Mouse (Mus musculus): Measurements from ENCODE around the gene Fyn.

Gene Fyn

GRCm38 (mm10) chr10:39368572-39369135 is at the start of gene Fyn:
Gene Fyn, plus strand, starts transcription at chr10:39368855.
- DNase-seq, result no peak

GRCm38 (mm10) chr10:39320798-39321622 is 47.6 kb upstream of the Fyn start:
- DNase-seq, result peak; percentile 5

GRCm38 (mm10) chr10:39321623-39321985 is 47.1 kb upstream of the Fyn start:
- no peak for DNase-seq

GRCm38 (mm10) chr10:39322143-39322542 is 46.5 kb upstream of the Fyn start:
- no peak for DNase-seq

GRCm38 (mm10) chr10:39324291-39324690 is 44.4 kb upstream of the Fyn start:
- no peak for DNase-seq

- no peak for DNase-seq
These were observed 40.0 kb upstream of the Fyn start for GRCm38 (mm10) chr10:39328661-39329060.

GRCm38 (mm10) chr10:39334320-39334719 is 34.3 kb upstream of the Fyn start:
- no peak for DNase-seq

- DNase-seq, result no peak
These were observed 32.8 kb upstream of the Fyn start for GRCm38 (mm10) chr10:39335880-39336279.

- no peak for DNase-seq
These were observed 29.3 kb upstream of the Fyn start for GRCm38 (mm10) chr10:39339189-39339968.

GRCm38 (mm10) chr10:39339969-39340236 is 28.8 kb upstream of the Fyn start:
- DNase-seq, result no peak

- DNase-seq, result no peak
These were observed 25.1 kb upstream of the Fyn start for GRCm38 (mm10) chr10:39343551-39343950.

GRCm38 (mm10) chr10:39345921-39346320 is 22.7 kb upstream of the Fyn start:
- DNase-seq, result no peak

GRCm38 (mm10) chr10:39349781-39350364 is 18.8 kb upstream of the Fyn start:
- no peak for DNase-seq

GRCm38 (mm10) chr10:39364196-39364595 is 4.5 kb upstream of the Fyn start:
- no peak for DNase-seq

- peak; percentile 98 for DNase-seq
These were observed 862 bp downstream of the Fyn start for GRCm38 (mm10) chr10:39369502-39369931.

GRCm38 (mm10) chr10:39369977-39370785 is 1.5 kb downstream of the Fyn start:
- DNase-seq, result peak; percentile 59

GRCm38 (mm10) chr10:39370786-39371221 is 2.1 kb downstream of the Fyn start:
- DNase-seq, result no peak

GRCm38 (mm10) chr10:39371467-39371866 is 2.8 kb downstream of the Fyn start:
- no peak for DNase-seq

- DNase-seq, result no peak
These were observed 3.3 kb downstream of the Fyn start for GRCm38 (mm10) chr10:39371991-39372390.

- DNase-seq, result no peak
These were observed 8.0 kb downstream of the Fyn start for GRCm38 (mm10) chr10:39376676-39377075.

GRCm38 (mm10) chr10:39377219-39377618 is 8.6 kb downstream of the Fyn start:
- no peak for DNase-seq

GRCm38 (mm10) chr10:39378025-39378603 is 9.5 kb downstream of the Fyn start:
- DNase-seq, result no peak

All from right cerebral cortex, adult 18-20 months (tissue).